Mouse (Mus musculus) embryonic facial prominence, embryonic 15.5 days (tissue): ENCODE results near the gene Ak6. TPM values are rescaled to one million over a fixed set of nuclear protein-coding genes. Genes with fewer than 3 reads are reported as not detected.

Experiments used
- ATAC-seq: fragments of 200-750 bp; cut with Nextera tagmentation; 2 replicates; pipeline ENCODE4 v1.8.0; 2017; ENCODE audit warnings: low read depth, moderate TSS enrichment; ENCODE audit not compliant: insufficient number of reproducible peaks, low FRiP score, low TSS enrichment
- H3K27ac ChIP-seq: fragments of 300-500 bp; sonication (generic); replicated peaks from 2 replicates; pipeline ENCODE4 v1.5.1; 2015; ENCODE audit warnings: mild to moderate bottlenecking, inconsistent platforms
- H3K27me3 ChIP-seq: fragments of 300-500 bp; sonication (generic); 2 replicates; pipeline ENCODE4 v1.6.1; 2015; ENCODE audit warnings: inconsistent platforms
- H3K36me3 ChIP-seq: fragments of 300-500 bp; sonication (generic); 2 replicates; pipeline ENCODE4 v1.6.1; 2015; ENCODE audit warnings: mild to moderate bottlenecking, inconsistent platforms
- H3K4me1 ChIP-seq: fragments of 300-500 bp; sonication (generic); 2 replicates; pipeline ENCODE4 v1.6.1; 2015; ENCODE audit warnings: inconsistent platforms
- H3K4me2 ChIP-seq: fragments of 300-500 bp; sonication (generic); replicated peaks from 2 replicates; pipeline ENCODE4 v1.6.1; 2015; ENCODE audit warnings: mild to moderate bottlenecking, inconsistent platforms
- H3K4me3 ChIP-seq: fragments of 300-500 bp; sonication (generic); replicated peaks from 2 replicates; pipeline ENCODE4 v1.5.1; 2015; ENCODE audit warnings: mild to moderate bottlenecking, inconsistent platforms
- H3K9ac ChIP-seq: fragments of 300-500 bp; sonication (generic); 2 replicates; pipeline ENCODE4 v1.6.1; 2015; ENCODE audit warnings: inconsistent platforms
- H3K9me3 ChIP-seq: fragments of 300-500 bp; sonication (generic); replicated peaks from 2 replicates; pipeline ENCODE4 v1.6.1; 2016; ENCODE audit warnings: inconsistent platforms
- WGBS: fragments of 180-500 bp; shearing (Covaris S2); methylation state at CpG from one replicate; pipeline ENCODE4 v1.1.7; 2015; 5-methylcytosine and 5-hydroxymethylcytosine counted together
- polyA plus RNA-seq: library from polyadenylated mRNA; unstranded; fragments of >200 nt; fragmentation: Nextera tagmentation; extraction: Ambion mirVana; gene quantifications from 2 replicates; pipeline ENCODE4 v1.2.1, GENCODE M21; 2015

Ak6 gene
- polyA plus RNA-seq, 1 experiment from 2014 or later: 258 TPM

GRCm38 (mm10) chr13:100616181-100617087 is 34.3 kb upstream of the Ak6 start, which contains the start of gene Marveld2:
TSS of gene Marveld2 (minus strand) at chr13:100616971.
- Histone ChIP-seq H3K4me2 (peak within 1 kb of the TSS; percentile 65), H3K27ac (no peak within 1 kb of the TSS), H3K36me3 (peaks cover 23% of the 10 kb centered on the region), H3K4me1 (0 out of 2 replicates have a peak, but pooled peaks cover 2% of the 10 kb centered on the region), H3K9me3 (no peaks in the 10 kb centered on the region), H3K4me3 (peak within 1 kb of the TSS; percentile 46), H3K9ac (peak within 1 kb of the TSS; percentile 13; the same call in 1 of the 2 replicates), H3K27me3 (peaks cover 15% of the 10 kb centered on the region)
- WGBS: 7% methylated on average over 74 of the region's 77 CpGs
- peak; percentile 67 for ATAC-seq

DNA sequence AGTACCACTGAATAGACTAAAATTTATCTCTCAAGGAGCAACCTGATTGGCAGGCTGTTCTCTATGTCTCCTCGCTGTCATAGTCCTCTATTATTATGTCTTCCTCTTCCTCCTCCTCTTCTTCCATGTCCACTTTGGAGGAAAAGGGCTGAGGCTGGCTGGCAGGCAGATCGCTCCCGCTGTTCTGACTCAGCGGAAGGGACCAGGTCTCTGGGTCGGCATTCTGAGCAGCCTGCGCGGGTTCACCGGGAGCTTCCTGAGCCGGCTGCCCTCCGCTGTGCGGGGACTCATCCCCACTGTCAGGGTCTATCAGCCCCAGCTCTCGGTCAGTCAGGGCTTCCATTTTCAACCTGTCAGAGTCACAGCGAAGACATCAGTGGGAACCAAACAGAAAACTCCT is 33.2 kb upstream of the Ak6 start:
- Histone ChIP-seq H3K9me3 (no peaks in the 10 kb centered on the region), H3K27me3 (peaks cover 15% of the 10 kb centered on the region), H3K4me2 (no peak overlapping the region), H3K36me3 (peaks cover 25% of the 10 kb centered on the region), H3K9ac (no peak overlapping the region), H3K4me1 (0 out of 2 replicates have a peak, but pooled peaks cover 2% of the 10 kb centered on the region), H3K27ac (no peak overlapping the region), H3K4me3 (no peak overlapping the region)
- WGBS: 85% methylated on average over 13 of the region's 13 CpGs
- ATAC-seq: no peak

DNA sequence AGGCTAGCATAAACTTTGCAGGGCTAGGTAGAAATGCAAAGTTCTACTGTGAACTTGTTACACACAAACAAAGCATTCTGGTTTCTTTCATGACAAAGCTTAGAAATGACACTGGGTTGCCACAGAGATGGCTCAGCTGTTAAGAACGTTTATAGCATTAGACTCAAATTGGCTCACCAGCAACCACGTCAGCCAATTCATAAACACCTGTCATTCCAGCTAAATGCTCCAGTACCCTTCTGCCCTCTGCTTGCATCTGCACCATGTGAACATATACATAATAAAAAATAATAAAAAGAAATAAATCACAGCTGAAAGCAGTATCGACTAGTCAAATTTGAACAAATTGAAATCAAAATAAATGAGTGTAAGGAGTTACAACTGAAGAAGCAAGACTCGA is 28.5 kb upstream of the Ak6 start:
- H3K36me3 ChIP-seq: peaks cover 55% of the 10 kb centered on the region
- WGBS: 85% methylated on average over 4 of the region's 4 CpGs

GRCm38 (mm10) chr13:100634106-100634691 is 16.6 kb upstream of the Ak6 start:
- 87% methylated on average over 3 of the region's 3 CpGs for WGBS

More for the DNA sequence above, 28.5 kb upstream of the Ak6 start:
- Histone ChIP-seq H3K27ac (no peak overlapping the region), H3K4me1 (no peaks in the 10 kb centered on the region), H3K27me3 (peaks cover 6% of the 10 kb centered on the region), H3K9me3 (no peaks in the 10 kb centered on the region), H3K9ac (no peak overlapping the region), H3K4me3 (no peak overlapping the region), H3K4me2 (no peak overlapping the region)
- ATAC-seq: no peak

GRCm38 (mm10) chr13:100642471-100643209 is 8.1 kb upstream of the Ak6 start:
- Histone ChIP-seq H3K4me3 (no peak overlapping the region), H3K9ac (no peak overlapping the region), H3K27ac (no peak overlapping the region), H3K27me3 (no peaks in the 10 kb centered on the region), H3K4me1 (no peaks in the 10 kb centered on the region), H3K4me2 (no peak overlapping the region), H3K9me3 (no peaks in the 10 kb centered on the region), H3K36me3 (peaks cover 75% of the 10 kb centered on the region)
- no peak for ATAC-seq
- 90% methylated on average over 4 of the region's 4 CpGs for WGBS

More at GRCm38 (mm10) chr13:100634106-100634691, 16.6 kb upstream of the Ak6 start:
- H3K36me3 ChIP-seq: peaks cover 61% of the 10 kb centered on the region
- no peaks in the 10 kb centered on the region for H3K27me3 ChIP-seq
- H3K27ac ChIP-seq: no peak overlapping the region
- H3K4me2 ChIP-seq: no peak overlapping the region
- no peaks in the 10 kb centered on the region for H3K9me3 ChIP-seq
- no peak overlapping the region for H3K9ac ChIP-seq
- H3K4me1 ChIP-seq: no peaks in the 10 kb centered on the region
- H3K4me3 ChIP-seq: no peak overlapping the region
- no peak for ATAC-seq

GRCm38 (mm10) chr13:100648223-100648622 is 2.6 kb upstream of the Ak6 start:
- 95% methylated on average over 8 of the region's 8 CpGs for WGBS
- Histone ChIP-seq H3K9ac (no peak overlapping the region), H3K27me3 (no peaks in the 10 kb centered on the region), H3K4me2 (no peak overlapping the region), H3K4me3 (no peak overlapping the region), H3K4me1 (peaks cover 8% of the 10 kb centered on the region), H3K9me3 (no peaks in the 10 kb centered on the region), H3K27ac (no peak overlapping the region), H3K36me3 (peaks cover 39% of the 10 kb centered on the region)
- ATAC-seq: no peak

- ATAC-seq: peak; percentile 74
- peaks cover 8% of the 10 kb centered on the region for H3K4me1 ChIP-seq
- WGBS: under 1% methylated on average over 45 of the region's 63 CpGs
Observed at GRCm38 (mm10) chr13:100651439-100652186, 834 bp downstream of the Ak6 start, which contains the start of gene Taf9. TSS of gene Taf9 (plus strand) at chr13:100651579.

GRCm38 (mm10) chr13:100658091-100658490 is 7.3 kb downstream of the Ak6 start:
- no peaks in the 10 kb centered on the region for H3K4me1 ChIP-seq
- 95% methylated on average over 5 of the region's 5 CpGs for WGBS
- no peak overlapping the region for H3K4me3 ChIP-seq
- no peak for ATAC-seq
- no peak overlapping the region for H3K27ac ChIP-seq
- no peaks in the 10 kb centered on the region for H3K9me3 ChIP-seq
- no peak overlapping the region for H3K9ac ChIP-seq
- H3K4me2 ChIP-seq: no peak overlapping the region
- peaks cover 18% of the 10 kb centered on the region for H3K36me3 ChIP-seq
- H3K27me3 ChIP-seq: no peaks in the 10 kb centered on the region

More at GRCm38 (mm10) chr13:100651439-100652186, 834 bp downstream of the Ak6 start, which contains the start of gene Taf9:
- peak within 1 kb of the TSS; percentile 79 for H3K4me2 ChIP-seq
- H3K27me3 ChIP-seq: no peaks in the 10 kb centered on the region
- H3K9ac ChIP-seq: peak within 1 kb of the TSS; percentile 97
- H3K36me3 ChIP-seq: peaks cover 21% of the 10 kb centered on the region
- H3K4me3 ChIP-seq: peak within 1 kb of the TSS; percentile 95
- peak within 1 kb of the TSS; percentile 96 for H3K27ac ChIP-seq
- H3K9me3 ChIP-seq: no peaks in the 10 kb centered on the region

DNA sequence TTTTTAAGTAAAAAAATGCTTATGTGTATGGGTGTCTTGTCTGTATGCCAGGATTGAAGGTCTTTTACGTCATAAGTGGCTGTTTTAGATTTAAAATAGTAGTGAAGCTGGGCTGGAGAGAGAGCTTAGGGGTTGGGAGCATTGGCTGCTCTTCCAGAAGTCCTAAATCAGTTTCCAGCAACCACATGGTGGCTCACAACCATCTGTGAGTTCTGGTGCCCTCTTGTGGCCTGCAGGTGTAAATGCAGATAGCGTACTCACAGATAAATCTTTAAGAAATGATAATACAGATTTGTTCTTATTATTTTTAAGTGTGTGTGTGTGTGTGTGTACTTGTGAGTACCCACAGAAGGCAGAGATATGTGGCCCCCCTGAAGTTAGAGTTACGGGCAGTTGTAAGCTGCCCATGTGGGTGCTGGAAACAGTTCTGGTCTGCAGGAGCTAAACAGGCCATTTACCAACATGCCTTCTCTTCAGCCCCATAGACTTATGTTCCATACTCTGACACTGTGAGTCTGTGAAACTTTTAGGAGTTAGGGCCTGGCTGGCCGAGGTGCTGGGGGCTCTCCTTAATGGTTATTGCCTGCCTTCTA is 9.2 kb downstream of the Ak6 start:
- Histone ChIP-seq H3K27ac (no peak overlapping the region), H3K36me3 (peaks cover 16% of the 10 kb centered on the region), H3K4me2 (no peak overlapping the region), H3K9ac (no peak overlapping the region), H3K4me3 (no peak overlapping the region), H3K9me3 (no peaks in the 10 kb centered on the region), H3K4me1 (no peaks in the 10 kb centered on the region), H3K27me3 (no peaks in the 10 kb centered on the region)
- WGBS: 47% methylated on average over 4 of the region's 4 CpGs
- ATAC-seq: no peak
